In the genomic region with DNA sequence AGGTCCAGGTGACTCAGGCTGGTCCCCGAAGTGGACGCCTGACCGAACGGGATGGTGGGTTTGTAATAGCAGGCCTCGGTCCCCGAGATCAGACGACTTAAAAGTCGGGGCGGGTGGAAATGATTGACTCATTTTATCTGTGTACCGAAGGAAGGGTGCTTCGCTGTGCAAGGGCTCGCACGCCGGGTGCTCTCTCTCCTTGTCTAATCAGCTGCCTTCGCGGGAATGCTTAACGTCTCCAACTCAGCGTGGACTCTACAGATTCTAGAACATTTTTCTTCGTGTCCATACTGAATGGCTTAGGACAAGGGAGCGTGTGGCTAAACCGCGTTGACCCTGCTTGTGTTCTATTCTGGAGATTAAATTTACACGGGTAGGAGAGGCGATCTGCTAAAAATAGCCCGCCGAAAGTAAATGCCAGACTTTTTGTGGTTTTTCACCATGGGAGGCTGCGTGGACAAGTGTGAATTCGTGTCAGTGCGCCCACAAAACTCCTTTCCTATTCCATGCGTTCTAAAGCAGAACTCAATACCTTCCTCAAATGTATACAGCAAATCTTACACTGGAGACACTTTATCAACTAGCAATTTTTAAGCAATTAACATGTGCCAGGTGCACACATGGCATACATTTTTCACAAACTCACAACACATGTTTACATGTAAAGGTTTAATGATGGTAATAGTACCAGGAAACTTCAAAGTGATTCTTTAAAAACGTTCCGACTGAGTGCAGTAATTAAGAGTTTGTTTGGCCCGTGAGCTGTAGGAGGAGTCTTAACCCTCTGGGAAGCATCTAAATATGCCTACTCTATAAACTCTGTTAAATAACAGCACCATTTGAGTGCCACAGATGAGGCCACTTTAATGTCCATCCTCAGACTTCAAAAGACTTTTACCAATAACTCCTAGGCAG, we compare ENCODE assay signal across 8 mouse cellular contexts. TPM values are rescaled to one million over a fixed set of nuclear protein-coding genes. Genes with fewer than 3 reads are reported as not detected.
DNase-seq lines count a peak whose midpoint lies in the region; ATAC-seq and TF ChIP-seq lines count a peak whose summit lies in the region.

No protein-coding gene starts in this region.

- peaks cover 40% of the 10 kb centered on the region for H3K79me3 ChIP-seq in C2C12 (ENCODE audit: low read depth)

- H3ac ChIP-seq in C2C12 (ENCODE audit: control insufficient read depth, insufficient read length, low read depth): peak overlapping the region; percentile 66

- H3K79me2 ChIP-seq in C2C12 (ENCODE audit: control insufficient read depth, insufficient read depth): peaks cover 64% of the 10 kb centered on the region

- 0 out of 2 replicates have a peak, but pooled peaks cover 2% of the 10 kb centered on the region for H3K4me1 ChIP-seq in forebrain, embryonic 11.5 days (replicated peaks; ENCODE audit: control insufficient read depth, insufficient read depth, low read length)
- H3K4me1 ChIP-seq in intestine, postnatal 0 days (replicated peaks; ENCODE audit: control insufficient read depth, insufficient read depth, low read length): no peaks in the 10 kb centered on the region
- H3K4me1 ChIP-seq in midbrain, embryonic 14.5 days (ENCODE audit: control insufficient read depth, insufficient read depth, low read length): peaks cover 13% of the 10 kb centered on the region

- peak overlapping the region; percentile 87 for H3K4me2 ChIP-seq in forebrain, embryonic 11.5 days (ENCODE audit: low read depth, low read length, severe bottlenecking)
- H3K4me2 ChIP-seq in intestine, postnatal 0 days (replicated peaks; ENCODE audit: low read depth): peak overlapping the region; percentile 90
- peak overlapping the region; percentile 97 for H3K4me2 ChIP-seq in midbrain, embryonic 14.5 days (ENCODE audit: low read length)

- H3K27me3 ChIP-seq in C2C12 (ENCODE audit: control insufficient read depth, insufficient read depth, insufficient read length): no peaks in the 10 kb centered on the region
- H3K27me3 ChIP-seq in forebrain, embryonic 11.5 days (ENCODE audit: control insufficient read depth, insufficient read depth, low read length): peaks cover 10% of the 10 kb centered on the region; the same call in 1 of the 2 replicates
- no peaks in the 10 kb centered on the region for H3K27me3 ChIP-seq in intestine, postnatal 0 days (replicated peaks; ENCODE audit: control insufficient read depth, insufficient read depth, low read length)
- H3K27me3 ChIP-seq in midbrain, embryonic 14.5 days (ENCODE audit: control insufficient read depth, insufficient read depth, low read length): peaks cover 9% of the 10 kb centered on the region; the same call in 1 of the 2 replicates

- TF ChIP-seq CTCF in gastrocnemius, adult 2 months (IDR thresholded peaks at IDR 0.05): no peak
- no peak for TF ChIP-seq CTCF in C2C12 (IDR thresholded peaks at IDR 0.05; ENCODE audit: control insufficient read depth, insufficient read depth, insufficient read length)
- TF ChIP-seq CTCF in intestine, postnatal 0 days (IDR thresholded peaks at IDR 0.05; ENCODE audit: low read depth): no peak

- H3K27ac ChIP-seq in gastrocnemius, adult 2 months: peak overlapping the region; percentile 97
- H3K27ac ChIP-seq in forebrain, embryonic 11.5 days (ENCODE audit: low read depth, low read length): peak overlapping the region; percentile 46; the same call in 1 of the 2 replicates
- H3K27ac ChIP-seq in intestine, postnatal 0 days (ENCODE audit: low read depth, low read length): peak overlapping the region; percentile 86
- 0 out of 2 replicates have a peak overlapping the region, but pooled peaks have one; percentile 41 for H3K27ac ChIP-seq in midbrain, embryonic 14.5 days (replicated peaks; ENCODE audit: low read depth, low read length)

- H3K36me3 ChIP-seq in C2C12 (ENCODE audit: control insufficient read depth, insufficient read depth): peaks cover 8% of the 10 kb centered on the region
- no peaks in the 10 kb centered on the region for H3K36me3 ChIP-seq in forebrain, embryonic 11.5 days (ENCODE audit: control insufficient read depth, insufficient read depth, low read length)
- no peaks in the 10 kb centered on the region for H3K36me3 ChIP-seq in intestine, postnatal 0 days (ENCODE audit: control insufficient read depth, insufficient read depth)
- H3K36me3 ChIP-seq in midbrain, embryonic 14.5 days (ENCODE audit: control insufficient read depth, insufficient read depth, low read length): no peaks in the 10 kb centered on the region

- no peaks in the 10 kb centered on the region for H3K9me3 ChIP-seq in forebrain, embryonic 11.5 days (ENCODE audit: control insufficient read depth, low read length)
- H3K9me3 ChIP-seq in intestine, postnatal 0 days (ENCODE audit: control insufficient read depth): no peaks in the 10 kb centered on the region
- H3K9me3 ChIP-seq in midbrain, embryonic 14.5 days (ENCODE audit: control insufficient read depth, low read length): no peaks in the 10 kb centered on the region

- intact Hi-C loops in gastrocnemius, adult 2 months (cut with DNase I): loop anchor here (5.0 kb wide), 1 partner anchor 76 kb away; no protein-coding TSS in a partner anchor

- peak; percentile 57 for DNase-seq in gastrocnemius, adult 2 months
- no peak for DNase-seq in gastrocnemius, postnatal 10 days
- DNase-seq in forebrain, embryonic 11.5 days (ENCODE audit: low spot score): no peak
- peak; percentile 74 for DNase-seq in midbrain, embryonic 14.5 days
- no peak for DNase-seq in T-cell, adult 2 months (ENCODE audit: low spot score)
- DNase-seq in ovary, postnatal 36 days (ENCODE audit: low spot score): no peak

- peak; percentile 57; the same call in 1 of the 2 replicates for ATAC-seq in forebrain, embryonic 11.5 days (replicated peaks; ENCODE audit: low FRiP score)
- peak; percentile 59 for ATAC-seq in intestine, postnatal 0 days
- ATAC-seq in midbrain, embryonic 14.5 days (ENCODE audit: low FRiP score, low TSS enrichment): peak; percentile 61

- peak overlapping the region; percentile 91 for H3K4me3 ChIP-seq in gastrocnemius, adult 2 months
- peak overlapping the region; percentile 85 for H3K4me3 ChIP-seq in C2C12 (ENCODE audit: insufficient read depth, poor library complexity, severe bottlenecking)
- H3K4me3 ChIP-seq in forebrain, embryonic 11.5 days (ENCODE audit: low read depth, low read length): peak overlapping the region; percentile 62
- H3K4me3 ChIP-seq in intestine, postnatal 0 days (ENCODE audit: low read depth, low read length): peak overlapping the region; percentile 83
- H3K4me3 ChIP-seq in midbrain, embryonic 14.5 days (replicated peaks; ENCODE audit: low read depth, low read length): peak overlapping the region; percentile 59

- peak overlapping the region; percentile 72 for H3K9ac ChIP-seq in forebrain, embryonic 11.5 days (ENCODE audit: low read length)
- peak overlapping the region; percentile 63; the same call in 1 of the 2 replicates for H3K9ac ChIP-seq in intestine, postnatal 0 days (ENCODE audit: low read depth, low read length)
- peak overlapping the region; percentile 63 for H3K9ac ChIP-seq in midbrain, embryonic 14.5 days (replicated peaks; ENCODE audit: low read length)

- 7% methylated on average over 33 of the region's 33 CpGs for WGBS in forebrain, embryonic 11.5 days
- WGBS in intestine, postnatal 0 days: 7% methylated on average over 33 of the region's 33 CpGs
- 9% methylated on average over 33 of the region's 33 CpGs for WGBS in midbrain, embryonic 14.5 days

TF ChIP-seq in C2C12, 6 proteins besides CTCF, POLR2A, EP300 and RAD21:
- no peak for TF ChIP-seq CEBPB (IDR thresholded peaks at IDR 0.05; ENCODE audit: low read depth)
- TF ChIP-seq MAX (IDR thresholded peaks at IDR 0.05): peak; percentile 44
- no peak for TF ChIP-seq FOSL1 (IDR thresholded peaks at IDR 0.05; ENCODE audit: insufficient read depth, low read length, poor library complexity, severe bottlenecking)
- no peak for TF ChIP-seq MYOG (IDR thresholded peaks at IDR 0.05; ENCODE audit: control insufficient read depth, extremely low read depth, insufficient read length)

RNA-seq across cellular contexts. Expression of a gene that starts 0.7 kb away (rescaled TPM):
- 10 to 100 TPM; 54.4 to 55.9 TPM for total RNA-seq in gastrocnemius, adult 2 months (2021)
- 10 to 100 TPM; 56.8 to 57.2 TPM for total RNA-seq in gastrocnemius, postnatal 10 days (2021)
- polyA plus RNA-seq in C2C12 (2012; fragmentation: generic; extraction: Trizol): 17.6 TPM
- 12.2 and 15.4 TPM in 2 replicates for polyA plus RNA-seq in forebrain, embryonic 11.5 days (2014; fragmentation: Nextera tagmentation; extraction: Ambion mirVana)
- 19.7 and 22.5 TPM in 2 replicates for polyA plus RNA-seq in intestine, postnatal 0 days (2015; fragmentation: Nextera tagmentation; extraction: Ambion mirVana)
- 2.2 and 3.0 TPM in 2 replicates for polyA plus RNA-seq in midbrain, embryonic 14.5 days (2014; fragmentation: Nextera tagmentation; extraction: Ambion mirVana)

RNA-seq across cellular contexts. Expression of a gene that starts 30.7 kb away (rescaled TPM):
- 10 to 100 TPM in 1 of 2 experiments, 1 to 10 TPM in 1; 9.0 to 11.2 TPM for total RNA-seq in gastrocnemius, adult 2 months (2021)
- 10 to 100 TPM in 1 of 2 experiments, 1 to 10 TPM in 1; 9.3 to 10.1 TPM for total RNA-seq in gastrocnemius, postnatal 10 days (2021)
- 7.5 TPM for polyA plus RNA-seq in C2C12 (2012; fragmentation: generic; extraction: Trizol)
- polyA plus RNA-seq in forebrain, embryonic 11.5 days (2014; fragmentation: Nextera tagmentation; extraction: Ambion mirVana): 18.5 and 20.1 TPM in 2 replicates
- 9.3 and 10.0 TPM in 2 replicates for polyA plus RNA-seq in intestine, postnatal 0 days (2015; fragmentation: Nextera tagmentation; extraction: Ambion mirVana)
- polyA plus RNA-seq in midbrain, embryonic 14.5 days (2014; fragmentation: Nextera tagmentation; extraction: Ambion mirVana): 24.8 and 29.3 TPM in 2 replicates

Comparison
In these comparisons a context has a peak if more than half of its experiments do, and no peak if none do; other contexts are left out.
1. DNase-seq: peak in gastrocnemius, adult 2 months (single experiment) and midbrain, embryonic 14.5 days (single experiment); none in gastrocnemius, postnatal 10 days (single experiment), forebrain, embryonic 11.5 days (single experiment), T-cell, adult 2 months (single experiment) and ovary, postnatal 36 days (single experiment).
2. H3K27ac ChIP-seq: peak in every context shown above with its lines; median percentile 97 in gastrocnemius, adult 2 months; 86 in intestine, postnatal 0 days; 46 in forebrain, embryonic 11.5 days; 41 in midbrain, embryonic 14.5 days.
3. Peak in every context shown above with its lines, with median percentiles within 50 percentile points of each other: H3K4me3 ChIP-seq, ATAC-seq, H3K4me2 ChIP-seq and H3K9ac ChIP-seq.